Mouse (Mus musculus): ENCODE data around the gene Ecsit. TPM values are rescaled to one million over a fixed set of nuclear protein-coding genes. Genes with fewer than 3 reads are reported as not detected.

The Ecsit gene
- 43.8 and 48.3 TPM in 2 replicates for polyA plus RNA-seq (2012; rRNA removed)

DNA sequence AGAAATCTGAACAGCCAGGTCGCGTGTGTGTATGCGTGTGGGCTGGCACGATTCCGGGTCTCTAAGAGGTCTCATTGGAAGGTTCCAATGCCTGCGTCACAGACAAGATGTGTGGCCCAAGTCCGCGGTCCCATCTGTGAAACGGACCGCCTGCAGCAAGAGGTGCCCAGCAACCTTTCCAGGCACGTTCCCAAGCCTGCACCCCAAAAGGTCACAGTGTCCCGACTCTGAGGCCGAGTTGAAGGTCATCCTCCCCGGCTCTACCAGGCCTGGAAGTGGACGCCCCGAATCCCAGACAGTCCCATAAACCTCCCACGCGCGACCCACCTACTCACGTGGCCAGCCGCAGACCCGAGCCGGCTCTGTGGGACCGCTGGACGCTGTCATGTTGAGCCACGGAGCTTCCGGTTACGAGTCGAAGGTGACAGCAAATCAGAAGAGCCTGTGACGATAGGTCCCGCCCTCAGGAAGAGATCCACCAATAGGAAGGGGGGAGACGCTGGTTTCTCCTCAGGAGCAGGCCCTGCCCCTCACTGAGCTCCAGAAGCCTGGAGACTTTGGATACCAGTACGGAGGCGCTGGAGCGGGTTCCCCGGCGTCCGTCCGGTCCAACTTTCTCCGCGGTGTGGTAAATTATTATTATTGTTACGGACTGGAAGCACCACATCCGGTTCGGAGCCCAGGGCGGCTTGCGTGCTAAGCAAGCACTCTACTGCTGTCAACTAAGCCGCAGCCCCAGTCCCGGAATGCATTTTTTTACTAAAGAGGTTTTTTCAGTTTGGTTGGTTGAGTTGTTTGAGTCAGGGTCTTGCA, at the start of gene Ecsit:
Gene Ecsit, minus strand, starts transcription at position 417 of the 813 bp plus-strand sequence.
- DNase-seq (ENCODE audit: low read depth): peak; percentile 89

DNA sequence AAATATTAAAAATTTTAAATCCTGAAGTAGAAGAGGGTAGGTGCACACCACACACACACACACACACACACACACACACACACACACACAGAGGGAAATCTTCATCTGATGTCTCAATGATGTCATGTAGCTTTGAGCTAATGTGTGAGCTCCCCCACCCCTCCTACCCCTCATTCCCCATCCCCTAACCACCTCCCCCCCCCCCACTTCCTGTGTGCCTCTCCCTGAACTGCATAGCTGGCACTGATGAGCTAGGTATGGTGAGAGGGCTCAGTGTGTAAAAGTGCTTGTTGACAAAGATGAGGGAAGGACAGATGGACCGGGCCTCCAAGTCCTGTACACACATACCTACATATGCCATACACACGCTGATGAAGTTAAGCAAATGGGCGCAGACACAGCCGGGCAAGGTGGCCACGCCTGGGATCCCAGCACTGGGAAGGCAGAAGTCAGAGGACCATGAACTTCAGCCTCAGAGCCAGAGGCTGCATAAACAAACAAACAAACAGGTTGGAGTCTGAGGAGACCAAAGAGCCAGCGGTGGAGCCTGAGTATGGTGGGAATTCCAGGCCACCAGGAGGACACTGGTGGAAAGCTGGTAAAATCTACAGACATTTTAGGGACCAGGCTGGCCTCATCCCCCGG, 49.1 kb upstream of the Ecsit start:
- no peak for DNase-seq (ENCODE audit: low read depth)

DNA sequence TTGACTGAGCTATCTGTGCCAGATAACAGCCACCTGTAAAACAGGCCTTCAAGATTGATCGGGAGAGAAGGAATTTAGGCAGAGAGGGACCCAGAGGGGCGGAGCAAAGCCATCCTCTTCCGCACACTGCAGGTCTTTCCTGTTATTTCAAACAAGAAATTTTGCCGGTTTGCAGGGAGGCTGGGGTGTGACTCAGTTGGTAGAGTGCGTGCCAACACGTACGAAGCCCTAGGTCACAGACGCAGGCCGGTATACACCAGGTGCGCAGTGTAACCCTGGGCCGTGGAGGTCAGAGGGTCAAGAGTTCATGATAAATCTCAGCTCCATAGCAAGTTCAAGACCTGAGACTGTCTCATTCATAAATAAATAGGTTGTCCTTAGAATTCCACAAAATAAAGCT, 47.0 kb upstream of the Ecsit start:
- no peak for DNase-seq (ENCODE audit: low read depth)

DNA sequence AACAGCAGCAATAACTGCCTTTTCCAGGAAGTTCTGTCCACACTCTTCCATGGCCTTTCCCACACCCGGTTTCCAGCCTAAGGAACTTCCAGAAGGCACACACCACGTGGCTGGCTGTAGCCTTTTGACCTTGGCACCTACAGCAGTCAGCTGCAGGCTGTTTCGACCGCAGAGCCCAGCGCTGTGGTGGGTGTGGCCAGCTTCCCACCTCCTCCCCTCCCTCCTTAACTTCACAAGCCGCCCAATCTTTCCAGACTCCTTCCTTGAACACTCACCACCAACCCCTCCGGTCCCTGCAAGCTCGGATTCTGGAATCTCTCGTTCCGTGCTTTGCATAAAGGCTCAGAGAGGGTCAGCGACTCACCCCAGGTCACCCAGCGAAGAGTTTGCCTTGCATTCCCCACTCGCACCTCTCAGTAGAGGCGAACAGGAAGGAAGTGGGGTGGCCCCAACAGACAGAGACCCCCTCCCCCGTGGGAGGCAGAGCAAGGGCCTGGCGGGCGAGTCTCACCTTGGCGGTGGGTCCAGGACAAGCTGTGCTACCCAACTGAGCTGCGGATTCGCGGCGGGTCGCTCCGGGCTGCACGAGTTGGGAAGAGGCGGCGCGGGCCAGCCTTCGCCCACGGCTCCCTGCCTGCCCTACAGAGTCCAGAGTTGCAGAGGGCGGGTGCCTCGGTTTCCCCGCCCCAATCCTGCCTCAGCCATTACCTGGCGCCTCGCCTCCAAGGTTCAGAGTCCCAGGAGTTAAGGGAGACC, 46.2 kb upstream of the Ecsit start:
- DNase-seq (ENCODE audit: low read depth): no peak

DNA sequence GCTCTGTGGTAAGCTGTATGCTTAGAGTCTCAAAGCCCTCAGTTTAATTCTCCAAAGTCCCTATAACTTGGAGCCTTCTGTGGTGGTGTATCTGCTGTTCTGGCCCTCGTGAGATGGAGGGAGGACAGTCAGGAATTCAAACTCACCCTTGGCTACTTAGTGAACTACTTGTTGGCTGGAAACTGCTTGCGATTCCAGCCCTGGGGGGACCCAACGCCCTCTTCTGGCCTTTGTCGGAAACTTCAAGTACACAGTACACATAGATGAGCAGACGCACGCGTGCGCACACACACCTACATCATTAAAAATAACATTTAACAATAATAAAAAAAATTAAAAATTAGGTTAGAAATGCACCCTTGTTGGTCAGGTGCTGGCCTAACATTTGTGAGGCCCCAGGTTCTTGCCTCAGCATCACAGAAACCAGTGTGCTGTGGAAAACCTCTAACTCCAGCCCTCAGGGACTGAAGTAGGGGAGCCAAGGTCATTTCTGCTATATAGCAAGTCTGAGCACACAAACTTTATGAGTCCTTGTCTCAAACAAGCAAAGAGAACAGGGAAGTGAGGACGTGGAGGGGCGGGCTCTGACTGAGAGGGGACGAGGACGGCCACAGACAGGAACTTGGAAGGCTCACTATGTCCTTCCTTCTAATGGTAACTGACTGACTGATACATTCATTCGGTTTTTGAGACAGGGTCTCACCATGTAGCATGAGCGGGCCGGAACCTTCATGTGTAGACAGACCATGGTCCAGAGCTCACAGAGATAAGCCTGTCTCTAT, 40.2 kb upstream of the Ecsit start:
- DNase-seq (ENCODE audit: low read depth): no peak

DNA sequence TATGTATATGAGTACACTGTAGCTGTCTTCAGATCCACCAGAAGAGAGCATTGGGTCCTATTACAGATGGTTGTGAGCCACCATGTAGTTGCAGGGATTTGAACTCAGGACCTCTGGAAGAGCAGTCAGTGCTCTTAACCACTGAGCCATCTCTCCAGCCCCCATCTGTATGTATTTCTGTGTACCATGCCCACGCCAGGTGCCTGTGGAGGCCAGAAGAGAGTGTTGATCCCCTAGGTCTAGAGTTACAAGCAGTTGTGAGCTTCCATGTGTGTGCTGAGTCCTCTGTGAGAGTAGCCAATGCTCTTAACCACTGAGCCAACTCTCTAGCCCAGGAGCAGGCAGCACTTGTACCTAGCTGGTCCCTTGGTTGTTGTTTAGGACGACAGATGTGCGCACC, 38.9 kb upstream of the Ecsit start:
- no peak for DNase-seq (ENCODE audit: low read depth)

DNA sequence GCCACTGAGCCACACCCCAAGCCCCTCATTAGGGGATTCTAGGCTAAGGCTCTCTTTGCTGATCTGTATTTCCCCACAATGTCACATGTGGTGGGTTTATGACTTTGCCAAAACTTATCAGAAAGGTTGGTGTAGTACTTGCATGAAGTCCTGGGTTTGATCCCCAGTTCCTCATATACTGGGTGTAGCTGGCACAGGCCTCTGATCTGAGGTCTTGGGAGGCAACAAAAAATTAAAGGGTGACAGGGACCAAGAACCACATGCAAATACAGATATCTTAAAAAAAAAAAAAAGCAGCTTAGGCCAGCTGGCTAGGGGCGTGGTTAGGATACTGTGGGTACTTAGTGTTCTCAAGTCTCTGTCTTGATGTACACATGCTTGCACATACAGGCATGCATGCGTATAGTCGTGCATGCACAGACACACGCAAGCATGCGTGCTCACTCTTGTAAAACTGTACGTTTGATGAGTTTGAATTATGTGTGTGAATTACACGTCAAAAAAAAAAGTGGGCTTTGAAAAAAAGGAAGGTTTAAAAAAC, 37.9 kb upstream of the Ecsit start:
- DNase-seq (ENCODE audit: low read depth): no peak

DNA sequence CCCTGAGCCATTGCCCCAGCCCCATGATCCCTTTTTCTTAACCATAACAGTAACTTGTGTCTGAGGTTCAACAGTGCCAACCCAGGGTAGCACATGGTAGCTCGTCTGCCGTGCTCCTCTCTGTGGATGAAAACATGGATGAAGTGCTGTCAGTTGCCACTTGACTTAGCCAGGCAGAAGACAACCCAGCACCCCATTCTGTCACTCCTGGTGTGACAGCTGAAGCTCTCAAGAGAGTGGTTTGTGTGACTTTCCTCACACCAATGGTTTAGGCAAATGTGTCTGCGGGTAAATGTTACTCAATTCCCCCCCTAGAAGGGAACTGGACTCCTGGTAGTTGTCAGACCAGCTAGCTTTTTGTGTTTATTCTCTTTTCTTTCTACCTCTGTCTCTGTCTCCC, 36.8 kb upstream of the Ecsit start:
- DNase-seq (ENCODE audit: low read depth): no peak

DNA sequence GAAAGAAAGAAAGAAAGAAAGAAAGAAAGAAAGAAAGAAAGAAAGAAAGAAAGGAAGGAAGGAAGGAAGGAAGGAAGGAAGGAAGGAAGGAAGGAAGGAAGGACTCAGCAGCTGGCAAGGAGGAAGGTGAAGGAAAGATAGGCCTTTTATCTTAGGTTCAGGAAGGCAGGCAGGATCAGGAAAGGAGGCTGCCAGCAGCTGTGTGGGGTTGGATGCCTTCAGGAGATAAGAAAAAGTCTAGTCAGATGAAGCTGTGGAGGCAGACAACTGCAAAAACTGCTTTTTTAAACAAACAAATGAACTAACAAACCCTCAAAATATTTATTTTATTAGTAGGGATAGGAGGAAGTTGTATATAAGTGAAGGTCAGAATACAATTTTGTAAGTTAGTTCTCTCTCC, 36.3 kb upstream of the Ecsit start:
- no peak for DNase-seq (ENCODE audit: low read depth)

DNA sequence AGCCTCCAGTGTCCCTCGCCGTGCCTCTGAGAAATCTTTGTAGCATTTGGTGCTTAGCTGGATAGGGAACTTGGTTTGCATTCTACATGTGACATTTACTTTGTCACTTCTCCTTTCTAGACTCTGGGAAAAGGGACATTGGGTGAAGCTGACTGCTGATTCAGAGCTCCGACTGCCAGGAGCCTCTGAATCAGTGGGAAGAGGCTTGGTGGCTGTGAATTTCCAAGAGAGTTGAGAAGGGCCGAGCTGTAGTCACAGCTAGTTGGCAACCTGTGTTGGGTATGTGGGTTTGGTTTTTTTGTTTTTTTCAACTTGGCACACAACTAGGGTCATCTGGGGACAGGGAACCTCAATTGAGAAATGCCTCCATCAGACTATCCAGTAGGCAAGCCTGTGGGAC, 34.3 kb upstream of the Ecsit start:
- DNase-seq (ENCODE audit: low read depth): no peak

DNA sequence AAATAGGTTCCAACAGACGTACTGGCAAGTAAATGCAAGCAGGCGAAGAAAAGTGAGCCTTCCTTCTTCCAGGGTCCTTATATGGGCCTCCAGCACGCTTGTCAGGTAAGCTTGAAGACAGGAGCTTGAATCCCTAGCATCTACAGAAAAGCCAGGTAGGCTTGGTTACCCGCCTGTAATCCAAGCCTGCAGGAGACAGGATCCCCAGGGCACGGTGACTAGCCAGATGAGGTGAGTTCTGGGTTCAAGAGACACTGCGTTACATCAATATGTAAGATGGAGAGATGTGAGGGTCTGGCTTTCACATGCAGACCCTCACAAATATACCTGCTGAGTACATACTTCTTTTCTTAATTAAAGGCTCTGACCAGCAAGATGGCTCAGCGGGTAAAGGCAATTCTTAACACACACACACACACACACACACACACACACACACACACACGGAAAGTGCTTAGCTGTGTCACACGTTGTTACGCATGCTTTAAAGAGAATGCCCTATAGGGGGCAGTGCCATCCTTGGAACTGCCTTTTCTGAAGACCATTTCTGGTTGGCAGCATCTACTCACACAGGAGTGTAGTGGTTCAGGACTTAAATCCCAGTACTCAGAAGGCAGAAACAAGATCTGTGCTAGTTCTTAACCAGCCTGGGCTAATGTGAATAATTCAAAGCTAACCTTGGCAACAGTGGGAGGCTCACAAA, 32.7 kb upstream of the Ecsit start:
- no peak for DNase-seq (ENCODE audit: low read depth)

DNA sequence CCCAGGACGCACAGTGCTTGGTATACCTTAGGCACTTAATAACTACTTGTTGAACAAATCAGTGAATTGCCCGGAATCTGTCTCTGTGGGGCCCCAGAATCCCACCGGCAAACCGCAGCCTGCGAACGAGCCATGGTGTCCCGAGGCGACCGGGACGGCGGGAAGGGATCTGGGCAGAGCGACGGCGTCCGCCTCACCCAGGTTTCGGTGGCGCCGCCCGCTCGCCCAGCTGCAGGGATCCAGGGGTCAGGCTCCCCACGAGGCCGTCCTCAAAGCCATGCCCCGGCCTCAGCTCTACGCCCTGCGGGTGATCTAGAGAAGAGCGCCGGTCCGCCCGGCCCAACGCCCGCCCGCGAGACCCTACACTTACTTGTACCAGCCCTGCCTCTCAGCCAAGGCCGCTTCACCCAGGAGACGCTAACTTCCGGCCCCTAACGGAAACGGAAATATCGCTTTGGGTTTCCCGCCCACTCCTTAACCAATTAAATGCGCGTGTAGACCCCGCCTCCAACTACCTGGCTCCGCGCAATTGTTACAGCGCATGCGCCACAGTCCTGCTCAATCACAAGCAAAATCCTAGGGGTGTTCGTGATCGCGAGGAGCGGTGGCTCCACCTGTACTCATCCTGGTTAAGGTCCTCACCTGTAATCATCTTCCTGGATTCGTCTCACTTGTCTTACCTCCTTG, 31.6 kb upstream of the Ecsit start, which contains the start of gene Elof1:
Gene Elof1, minus strand, starts transcription at position 433 of the 687 bp plus-strand sequence.
- DNase-seq (ENCODE audit: low read depth): no peak

DNA sequence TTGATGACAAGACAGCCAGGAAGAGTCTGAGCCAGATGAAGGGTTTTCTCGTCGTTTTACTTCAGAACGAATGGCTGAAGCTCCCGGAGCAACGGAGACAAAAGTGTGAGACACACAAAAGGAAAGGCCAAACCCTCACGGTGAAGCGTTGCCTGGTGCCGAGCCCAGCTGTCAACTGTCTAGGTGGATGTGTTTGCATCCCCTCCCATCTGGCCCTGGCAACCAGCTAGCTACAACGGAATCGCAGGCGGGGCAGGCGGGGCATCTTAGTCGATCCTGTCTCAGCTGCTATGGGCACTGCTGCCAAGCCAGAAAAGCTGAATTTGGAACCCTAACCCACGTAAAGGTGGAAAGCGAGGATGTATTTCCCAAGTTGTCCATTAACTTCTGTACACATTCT, 30.8 kb upstream of the Ecsit start:
- DNase-seq (ENCODE audit: low read depth): no peak

DNA sequence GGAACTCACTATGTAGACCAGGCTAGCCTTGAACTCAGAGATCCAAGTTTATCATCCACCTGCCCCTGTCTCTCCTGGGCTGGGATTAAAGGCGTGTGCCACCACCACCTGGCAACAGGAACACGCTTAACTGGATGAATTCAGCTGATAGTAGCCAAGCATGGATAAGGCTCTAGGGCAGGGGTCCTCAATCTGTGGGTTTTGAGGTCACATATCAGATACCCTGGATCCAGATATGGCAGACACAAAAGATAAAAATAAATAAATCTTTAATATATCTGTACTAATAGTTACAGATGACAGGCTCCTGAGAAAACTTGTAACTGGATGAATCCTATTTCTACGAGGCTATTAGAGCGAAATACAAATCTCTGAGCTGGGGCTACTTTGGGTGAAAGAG, 30.4 kb upstream of the Ecsit start:
- no peak for DNase-seq (ENCODE audit: low read depth)

DNA sequence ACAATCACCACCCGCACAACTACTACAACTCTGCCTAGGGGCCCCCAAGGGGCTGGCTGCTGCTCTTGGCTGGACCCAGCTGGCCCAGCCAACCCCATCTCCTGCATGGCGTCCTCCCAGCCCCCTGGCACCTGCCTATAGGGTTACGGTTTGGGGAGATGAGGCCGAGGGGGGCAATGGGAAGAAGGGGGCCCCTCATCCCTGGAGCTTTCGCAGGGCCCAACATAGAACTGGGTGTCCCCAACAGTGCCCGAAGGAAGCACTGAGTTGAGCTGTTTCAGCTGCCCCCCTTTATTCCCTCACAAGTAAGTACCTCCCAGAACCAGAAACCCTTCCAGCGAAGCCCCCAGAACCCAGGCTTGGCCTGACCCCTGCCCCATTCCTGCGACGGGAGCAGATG, 23.0 kb upstream of the Ecsit start:
- DNase-seq (ENCODE audit: low read depth): no peak

DNA sequence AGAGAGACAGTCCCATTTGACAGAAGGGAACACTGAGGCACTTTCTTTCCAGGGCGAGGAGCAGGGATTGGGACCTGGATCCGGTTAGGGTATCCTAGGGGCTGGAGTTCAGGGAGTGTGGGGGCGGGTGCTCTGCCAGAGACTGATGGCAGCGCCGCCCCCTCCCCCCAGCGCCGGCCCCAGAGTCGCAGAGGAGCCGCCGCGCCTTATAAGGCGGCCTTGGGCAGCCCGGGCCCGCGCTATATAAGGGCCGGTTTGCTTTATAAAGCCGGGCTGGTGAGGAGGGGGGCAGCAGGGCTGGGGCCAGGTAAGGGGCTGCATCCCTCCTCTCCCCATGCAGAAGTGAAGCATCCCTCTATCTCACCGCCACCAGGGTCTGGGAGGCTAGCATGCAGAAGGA, 14.7 kb upstream of the Ecsit start:
- no peak for DNase-seq (ENCODE audit: low read depth)

DNA sequence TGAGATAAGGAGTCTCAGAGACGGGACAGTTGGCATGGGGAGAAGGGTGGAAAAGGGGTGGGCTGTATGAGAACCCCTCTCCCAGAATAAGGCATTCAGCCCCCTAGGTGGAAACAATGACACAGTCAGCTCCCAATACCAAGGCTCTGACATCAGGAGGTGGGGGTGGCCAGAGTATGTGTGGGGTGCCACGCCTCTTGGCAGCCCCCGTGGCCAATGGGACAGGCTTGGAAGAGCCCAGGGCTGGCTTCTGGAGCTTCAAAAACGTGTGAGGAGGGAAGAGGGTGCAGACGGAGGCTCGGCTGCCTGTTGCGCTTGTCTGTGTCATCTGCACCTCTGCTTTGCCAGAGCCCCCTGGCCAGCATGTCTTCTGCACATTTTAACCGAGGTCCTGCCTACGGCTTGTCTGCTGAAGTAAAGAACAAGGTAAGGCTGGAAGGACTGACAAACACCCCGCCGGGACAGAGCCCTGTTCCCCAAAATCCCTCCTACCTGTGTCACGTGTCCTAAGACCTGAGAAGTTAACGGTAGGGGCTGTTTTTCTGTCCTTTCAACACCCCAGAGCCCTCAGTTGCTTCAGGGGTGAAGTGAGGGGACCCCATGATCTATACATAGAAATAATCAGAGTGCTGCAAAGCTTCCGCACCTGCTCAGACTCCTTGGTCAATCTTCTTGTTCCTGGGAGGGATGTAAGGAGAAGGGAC, 13.9 kb upstream of the Ecsit start, which contains the start of gene Cnn1:
Gene Cnn1, plus strand, starts transcription at position 224 of the 704 bp plus-strand sequence.
- no peak for DNase-seq (ENCODE audit: low read depth)

DNA sequence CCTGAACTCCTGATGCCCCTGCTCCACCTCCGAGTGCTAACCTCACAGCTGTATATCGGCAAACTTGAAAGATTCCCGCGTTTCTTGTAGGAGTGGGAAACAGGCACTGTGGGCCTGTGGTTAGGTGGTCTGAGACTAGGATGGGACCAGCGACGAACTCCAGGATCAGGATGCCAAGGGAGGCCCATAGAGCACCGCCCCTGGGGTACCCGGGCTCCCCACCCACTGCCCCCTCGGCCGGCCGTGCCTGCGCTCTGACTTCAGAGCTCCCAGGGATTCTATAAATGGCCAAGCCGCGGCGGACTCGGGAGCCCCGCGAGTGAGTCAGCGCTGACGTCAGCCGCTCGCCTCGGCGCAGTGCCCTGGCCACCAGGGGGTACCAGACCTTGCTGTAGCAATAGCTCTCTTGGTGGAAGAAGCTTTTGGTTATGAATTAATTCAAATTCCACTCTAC, 10.6 kb upstream of the Ecsit start:
- no peak for DNase-seq (ENCODE audit: low read depth)

DNA sequence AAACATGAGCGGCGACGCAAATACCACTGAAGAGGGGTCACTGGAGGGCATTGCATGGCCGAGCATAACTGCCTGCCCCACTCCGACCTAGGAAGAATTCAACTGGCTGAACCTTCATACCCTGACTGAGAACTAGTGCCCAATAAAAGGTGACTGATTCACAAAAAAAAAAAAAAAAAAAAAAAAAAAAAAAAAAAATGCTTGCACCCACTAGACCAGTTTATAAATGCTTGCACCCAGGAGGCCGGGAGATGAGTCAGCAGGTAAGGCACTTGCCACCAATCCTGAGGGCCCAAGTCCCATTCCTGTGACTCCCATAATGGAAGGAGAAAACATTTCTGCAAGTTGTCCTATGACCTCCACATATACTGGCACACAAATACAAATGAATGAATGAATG, 7.5 kb upstream of the Ecsit start:
- DNase-seq (ENCODE audit: low read depth): no peak

DNA sequence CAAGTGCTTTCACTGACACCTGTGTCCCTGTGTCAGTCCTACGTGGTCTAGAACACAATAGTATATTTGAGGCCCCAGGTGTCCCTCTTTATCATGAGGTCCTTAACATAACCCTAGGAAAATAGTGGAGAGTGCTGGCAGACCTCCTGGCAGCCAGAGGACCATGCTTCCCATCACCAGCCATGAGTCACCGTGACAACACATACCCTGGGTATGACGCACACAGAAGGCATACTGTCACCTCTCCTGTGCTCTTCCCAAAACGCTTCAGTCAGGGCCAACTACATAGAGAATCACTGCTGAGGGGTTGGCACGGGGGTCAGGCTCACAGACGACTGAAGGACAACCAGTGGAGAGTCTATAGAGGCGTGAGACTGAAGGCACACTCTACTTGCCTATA, 4.7 kb upstream of the Ecsit start:
- no peak for DNase-seq (ENCODE audit: low read depth)

Data from gonadal fat pad, adult 2 months (tissue).